Mouse (Mus musculus): Measurements from ENCODE around the gene Fpgs. TPM values are rescaled to one million over a fixed set of nuclear protein-coding genes. Genes with fewer than 3 reads are reported as not detected.

Fpgs gene
- total RNA-seq (2023) = 10 to 100 TPM; 30.3 to 36.4 TPM

DNA sequence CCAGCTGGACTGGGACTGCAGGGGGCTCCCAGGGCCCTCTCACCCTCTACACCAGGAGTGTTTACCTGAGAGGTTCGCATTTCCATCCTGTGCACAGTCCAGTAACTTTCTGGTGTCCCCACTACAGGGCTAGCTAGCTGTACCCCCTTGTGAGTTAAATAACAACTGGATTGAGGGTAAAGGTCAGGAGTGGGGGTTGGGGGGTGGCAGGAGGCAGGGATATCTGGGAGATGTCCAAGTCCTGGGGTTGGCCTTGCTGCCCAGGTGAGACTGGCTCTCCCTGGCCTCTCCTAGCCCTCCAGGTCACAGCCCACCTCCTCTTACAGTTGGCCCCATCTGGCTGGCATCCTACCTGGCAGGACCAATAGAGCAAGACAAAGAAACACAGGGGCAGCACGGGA is at the start of gene Fpgs:
Gene Fpgs (minus strand): TSS at position 125 of the 401 bp plus-strand sequence.

DNA sequence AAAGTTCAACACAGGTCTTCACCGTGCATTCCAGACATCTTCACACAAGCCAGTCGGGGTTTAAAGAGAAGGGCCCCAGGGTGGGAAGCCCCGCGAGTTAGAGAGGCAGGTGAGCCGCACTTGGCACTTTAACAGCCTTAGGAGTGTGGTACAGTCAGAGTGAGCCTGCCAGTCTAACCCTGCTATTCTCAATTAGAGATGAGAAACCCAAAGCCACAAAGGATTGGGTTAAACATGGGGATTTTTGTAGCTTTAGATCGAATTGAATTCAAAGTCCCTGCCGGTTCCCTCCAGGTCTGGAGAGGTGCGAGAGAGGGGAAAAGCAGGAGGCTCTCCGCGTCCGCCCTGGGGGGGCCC is 36.9 kb upstream of the Fpgs start, which contains the start of gene 6330409D20Rik:
Gene 6330409D20Rik (minus strand): TSS at position 101 of the 357 bp plus-strand sequence.

DNA sequence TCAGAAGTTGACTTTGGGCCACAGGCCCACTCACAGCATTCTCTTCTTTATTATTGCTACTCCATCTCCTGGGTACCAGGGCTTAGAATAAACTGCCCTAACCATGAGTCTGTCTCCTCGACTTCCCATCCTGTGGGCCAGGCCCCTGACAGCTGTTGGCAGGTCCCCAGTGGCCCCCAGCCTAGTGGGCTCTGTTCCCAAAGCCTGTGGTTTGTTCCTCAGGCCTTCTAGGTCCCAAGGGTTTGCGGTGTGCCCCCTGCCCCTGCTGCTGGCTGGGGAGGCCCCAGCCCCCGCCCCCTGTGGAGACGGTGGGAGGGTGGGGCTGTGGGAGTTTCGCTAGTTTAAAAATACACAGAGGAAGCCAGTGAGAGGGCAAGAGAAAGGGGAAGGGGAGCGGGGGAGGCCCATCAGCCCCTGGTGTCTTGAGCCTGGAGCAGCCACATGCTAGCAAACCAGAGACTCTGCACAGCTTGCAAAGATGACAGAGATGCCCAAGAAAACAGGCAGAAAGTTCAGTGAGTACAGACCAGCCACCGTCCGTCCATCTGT is 16.8 kb upstream of the Fpgs start, which contains the start of gene Sh2d3c:
Gene Sh2d3c (plus strand): TSS at position 375 of the 549 bp plus-strand sequence.

GRCm38 (mm10) chr2:32712934-32713817 is 9.2 kb upstream of the Fpgs start, which contains the start of gene Cdk9:
Gene Cdk9 (minus strand): TSS chr2:32713076.

DNA sequence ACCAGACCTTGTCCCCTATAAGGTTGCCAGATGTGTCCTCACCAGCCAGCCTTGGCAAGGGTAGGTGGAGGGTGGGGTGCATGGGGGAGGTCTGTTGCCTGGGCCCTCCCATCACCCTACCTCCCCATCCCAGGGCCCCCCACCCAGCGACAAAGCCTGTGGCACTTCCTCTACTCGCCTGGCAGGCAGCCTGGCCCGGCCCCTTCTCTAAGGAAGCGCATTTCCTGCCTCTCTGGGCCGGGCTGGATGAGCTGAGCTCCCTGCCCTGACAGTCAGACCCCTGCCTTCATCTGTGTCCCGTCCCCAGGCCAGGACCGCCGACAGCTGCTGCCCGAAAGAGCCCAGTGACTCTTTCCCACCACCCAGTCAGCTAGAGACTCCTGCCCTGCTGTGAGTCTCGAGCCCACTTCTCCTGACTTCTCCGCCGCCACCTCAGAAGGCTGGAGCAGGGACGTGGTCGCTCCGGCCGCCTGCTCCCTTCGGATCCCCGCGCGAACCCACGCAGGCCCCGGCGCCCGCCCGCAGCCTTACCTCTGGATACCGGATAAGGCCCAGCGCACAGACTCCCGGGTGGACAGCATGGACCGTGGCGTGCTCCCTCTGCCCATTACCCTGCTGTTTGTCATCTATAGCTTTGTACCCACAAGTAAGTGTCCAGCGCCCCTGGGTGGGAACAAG is 57.4 kb downstream of the Fpgs start, which contains the start of gene Eng:
Gene Eng (plus strand): TSS at position 217 of the 678 bp plus-strand sequence.

Other genes with a start within 250 kb of the Fpgs start
- 10 to 100 TPM; 69.0 to 74.8 TPM for gene Fam102a, start 168.8 kb downstream of the Fpgs start, total RNA-seq (2023)
- 10 to 100 TPM; 63.0 to 66.8 TPM for gene Dpm2, start 133.3 kb downstream of the Fpgs start, total RNA-seq (2023)
- gene Pip5kl1, start 129.3 kb downstream of the Fpgs start, total RNA-seq (2023) = under 1 TPM in 1 of 2 experiments, not detected in 1; 0.56 TPM
- not detected for gene 9430097D07Rik, start 128.5 kb downstream of the Fpgs start, total RNA-seq (2023)
- 10 to 100 TPM; 59.7 to 63.9 TPM for gene St6galnac4, start 117.0 kb downstream of the Fpgs start, total RNA-seq (2023)
- gene St6galnac6, start 104.4 kb downstream of the Fpgs start, total RNA-seq (2023) = 10 to 100 TPM in 1 of 2 experiments, 1 to 10 TPM in 1; 6.3 to 10.6 TPM
- gene Ak1, start 82.4 kb downstream of the Fpgs start, total RNA-seq (2023) = not detected
- under 1 TPM; 0.36 to 0.84 TPM for gene Eng, start 57.5 kb downstream of the Fpgs start, total RNA-seq (2023)
- gene Cdk9, start 8.9 kb upstream of the Fpgs start, total RNA-seq (2023) = 100 to 1,000 TPM; 160 to 188 TPM
- gene Sh2d3c, start 16.9 kb upstream of the Fpgs start, total RNA-seq (2023) = 100 to 1,000 TPM; 113 to 116 TPM
- not detected for gene 6330409D20Rik, start 36.9 kb upstream of the Fpgs start, total RNA-seq (2023)
- 10 to 100 TPM; 35.6 to 37.1 TPM for gene Tor2a, start 53.1 kb upstream of the Fpgs start, total RNA-seq (2023)
- under 1 TPM in 1 of 2 experiments, not detected in 1; 0.15 TPM for gene Ttc16, start 71.5 kb upstream of the Fpgs start, total RNA-seq (2023)
- gene Ptrh1, start 71.6 kb upstream of the Fpgs start, total RNA-seq (2023) = 1 to 10 TPM; 2.5 to 3.8 TPM
- gene Cfap157, start 80.3 kb upstream of the Fpgs start, total RNA-seq (2023) = not detected
- gene Stxbp1, start 143.1 kb upstream of the Fpgs start, total RNA-seq (2023) = 1 to 10 TPM; 4.8 to 5.4 TPM
- gene Fam129b, start 172.0 kb upstream of the Fpgs start, total RNA-seq (2023) = 1 to 10 TPM in 1 of 2 experiments, under 1 TPM in 1; 0.80 to 1.8 TPM